Mouse (Mus musculus) lung, embryonic 16.5 days (tissue): ENCODE data around the gene Tanc2. TPM values are rescaled to one million over a fixed set of nuclear protein-coding genes. Genes with fewer than 3 reads are reported as not detected.
A peak's percentile ranks its signal among the peaks of the same experiment; 100 is the strongest.

Experiments
- ATAC-seq: fragments of 200-750 bp; cut with Nextera tagmentation; 2 replicates; pipeline ENCODE4 v1.8.0; 2017; ENCODE audit warnings: low read depth, mild to moderate bottlenecking, moderate library complexity
- H3K27ac ChIP-seq: fragments of 300-500 bp; sonication (generic); 2 replicates; pipeline ENCODE4 v1.5.1; 2014; ENCODE audit warnings: mild to moderate bottlenecking, control low read depth, low read length
- H3K27me3 ChIP-seq: fragments of 300-500 bp; sonication (generic); 2 replicates; pipeline ENCODE4 v1.6.1; 2014; ENCODE audit warnings: low read depth, low read length, mixed read lengths; ENCODE audit not compliant: control insufficient read depth, insufficient read depth
- H3K36me3 ChIP-seq: fragments of 300-500 bp; sonication (generic); 2 replicates; pipeline ENCODE4 v1.6.1; 2014; ENCODE audit warnings: low read length; ENCODE audit not compliant: control insufficient read depth, insufficient read depth
- H3K4me1 ChIP-seq: fragments of 300-500 bp; sonication (generic); replicated peaks from 2 replicates; pipeline ENCODE4 v1.6.1; 2014; ENCODE audit warnings: low read length, mixed read lengths; ENCODE audit not compliant: control insufficient read depth, insufficient read depth
- H3K4me2 ChIP-seq: fragments of 300-500 bp; sonication (generic); 2 replicates; pipeline ENCODE4 v1.6.1; 2014; ENCODE audit warnings: low read depth, low read length, control low read depth
- H3K4me3 ChIP-seq: fragments of 300-500 bp; sonication (generic); 2 replicates; pipeline ENCODE4 v1.5.1; 2014; ENCODE audit warnings: mild to moderate bottlenecking, low read length, control low read depth
- H3K9ac ChIP-seq: fragments of 300-500 bp; sonication (generic); 2 replicates; pipeline ENCODE4 v1.6.1; 2014; ENCODE audit warnings: low read length, control low read depth
- H3K9me3 ChIP-seq: fragments of 300-500 bp; sonication (generic); 2 replicates; pipeline ENCODE4 v1.6.1; 2016; ENCODE audit warnings: low read length; ENCODE audit not compliant: control insufficient read depth
- WGBS: fragments of 180-500 bp; shearing (Covaris S2); extraction: QIAGEN DNeasy Blood & Tissue Kit; methylation state at CpG from one replicate; pipeline ENCODE4 v1.1.7; 2014; 5-methylcytosine and 5-hydroxymethylcytosine counted together
- polyA plus RNA-seq: library from polyadenylated mRNA; unstranded; fragments of >200 nt; fragmentation: Nextera tagmentation; extraction: Ambion mirVana; gene quantifications from 2 replicates; pipeline ENCODE4 v1.2.1, GENCODE M21; 2015

The Tanc2 gene
- polyA plus RNA-seq, 1 experiment from 2014 or later, result 14.8 TPM

DNA sequence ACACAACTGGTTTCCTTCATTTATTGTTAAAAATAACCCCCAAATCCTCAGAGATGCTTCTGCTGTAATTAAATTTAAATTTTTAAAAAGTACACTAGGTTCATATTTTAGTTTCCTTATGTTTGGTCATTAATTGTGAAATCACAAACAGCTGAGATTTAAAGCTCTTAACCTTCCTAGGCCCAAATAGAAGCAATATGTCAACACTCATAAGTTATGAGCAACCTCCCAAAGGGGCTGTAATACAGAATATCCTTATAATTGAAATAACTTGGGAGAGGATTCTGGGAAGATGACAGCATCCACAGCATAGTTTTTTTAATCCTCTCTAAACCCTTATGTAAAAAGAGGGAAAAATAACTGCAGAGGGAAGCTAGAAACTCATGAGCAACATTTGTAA lies 31.7 kb upstream of the Tanc2 start:
- Histone ChIP-seq H3K4me1 (no peaks in the 10 kb centered on the region; the same call in 1 of the 2 replicates), H3K27me3 (no peaks in the 10 kb centered on the region), H3K27ac (no peak overlapping the region), H3K36me3 (no peaks in the 10 kb centered on the region), H3K9ac (no peak overlapping the region), H3K9me3 (no peaks in the 10 kb centered on the region), H3K4me2 (no peak overlapping the region), H3K4me3 (no peak overlapping the region)
- no peak for ATAC-seq

DNA sequence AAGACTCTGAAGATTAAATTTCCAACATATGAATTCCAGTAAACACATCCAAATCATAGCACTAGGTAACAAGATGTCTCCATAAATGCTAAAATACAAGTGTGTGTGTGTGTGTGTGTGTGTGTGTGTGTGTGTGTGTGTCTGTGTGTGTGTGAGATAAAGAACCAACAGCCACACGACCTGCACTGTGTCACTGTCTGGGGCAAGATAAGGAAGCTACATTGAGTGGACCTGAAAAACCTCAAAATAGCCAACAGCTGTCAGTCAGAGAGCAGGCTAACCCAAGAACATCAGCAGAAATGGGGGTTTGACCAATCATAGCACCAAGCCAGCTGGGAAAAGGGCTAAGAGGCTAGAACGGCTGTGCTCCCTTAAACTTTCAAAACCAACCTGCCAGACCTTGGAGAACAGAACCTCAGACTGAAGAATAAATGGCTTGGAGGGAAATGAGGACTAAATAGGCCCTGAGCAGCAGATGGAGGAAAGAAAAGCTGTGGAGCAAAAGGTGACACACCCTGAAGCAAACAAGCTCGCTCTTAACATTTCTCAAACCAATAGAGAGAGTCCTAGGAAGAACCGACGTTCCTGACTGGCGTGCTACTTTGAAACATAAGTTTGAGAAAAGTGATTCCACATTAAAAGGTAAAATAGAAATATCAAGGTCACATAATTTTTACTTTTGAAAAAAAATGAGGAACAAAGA lies 30.8 kb upstream of the Tanc2 start:
- no peak for ATAC-seq
- 64% methylated on average over 6 of the region's 6 CpGs for WGBS

DNA sequence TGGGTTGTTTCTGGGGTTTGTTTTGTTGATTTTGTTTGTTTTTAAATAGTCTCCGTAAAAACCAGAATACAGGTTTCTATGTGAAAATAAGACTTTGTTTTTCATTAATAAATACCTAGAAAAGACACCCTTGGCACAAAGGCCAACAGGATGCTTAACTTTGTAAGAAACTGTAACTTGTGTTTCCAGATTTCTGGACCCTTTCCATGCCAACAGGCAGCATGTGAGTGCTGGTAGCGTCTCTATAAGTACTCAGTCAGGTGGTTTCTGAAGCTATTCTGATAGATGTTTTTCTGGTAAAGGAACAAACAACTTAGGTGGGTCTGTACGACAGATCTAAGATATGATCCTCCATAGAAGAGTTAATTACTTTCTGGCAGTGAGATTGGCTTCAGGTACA lies 26.2 kb upstream of the Tanc2 start:
- no peak overlapping the region for H3K27ac ChIP-seq
- 75% methylated on average over 3 of the region's 3 CpGs for WGBS
- no peak for ATAC-seq

More for the DNA sequence above, 30.8 kb upstream of the Tanc2 start:
- Histone ChIP-seq H3K27me3 (no peaks in the 10 kb centered on the region), H3K9me3 (no peaks in the 10 kb centered on the region), H3K4me1 (no peaks in the 10 kb centered on the region; the same call in 1 of the 2 replicates), H3K36me3 (no peaks in the 10 kb centered on the region), H3K4me2 (no peak overlapping the region), H3K9ac (no peak overlapping the region), H3K4me3 (no peak overlapping the region), H3K27ac (no peak overlapping the region)

DNA sequence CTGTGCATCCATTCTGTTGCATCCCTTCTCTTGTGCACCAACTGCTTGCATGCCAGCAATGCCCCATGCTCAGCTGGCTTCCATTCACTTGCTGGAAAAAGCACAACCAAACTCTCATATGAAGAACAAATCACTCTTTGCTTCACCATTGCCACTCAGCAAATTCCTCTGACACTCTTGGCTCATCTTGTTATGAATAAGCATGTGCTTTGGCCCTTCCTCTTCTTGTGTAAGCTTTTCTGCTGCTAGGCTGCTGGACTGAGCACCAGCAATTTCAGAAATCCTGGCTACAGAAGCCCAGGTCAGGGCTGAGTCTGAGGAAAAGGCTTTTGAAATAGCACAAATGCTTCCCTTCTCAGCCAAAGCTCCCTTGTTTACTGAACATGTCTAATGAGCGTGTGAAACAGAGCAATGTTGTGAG lies 22.6 kb upstream of the Tanc2 start:
- Histone ChIP-seq H3K4me1 (peaks cover 4% of the 10 kb centered on the region; the same call in 1 of the 2 replicates), H3K9me3 (no peaks in the 10 kb centered on the region), H3K9ac (no peak overlapping the region), H3K4me3 (no peak overlapping the region), H3K36me3 (no peaks in the 10 kb centered on the region), H3K27ac (no peak overlapping the region), H3K27me3 (no peaks in the 10 kb centered on the region), H3K4me2 (no peak overlapping the region)
- WGBS, result 43% methylated on average over 1 of the region's 1 CpGs
- peak; percentile 82 for ATAC-seq

More for the DNA sequence above, 26.2 kb upstream of the Tanc2 start:
- Histone ChIP-seq H3K9me3 (no peaks in the 10 kb centered on the region), H3K36me3 (no peaks in the 10 kb centered on the region), H3K4me3 (no peak overlapping the region), H3K4me1 (peaks cover 4% of the 10 kb centered on the region; the same call in 1 of the 2 replicates), H3K27me3 (no peaks in the 10 kb centered on the region), H3K9ac (no peak overlapping the region), H3K4me2 (no peak overlapping the region)

DNA sequence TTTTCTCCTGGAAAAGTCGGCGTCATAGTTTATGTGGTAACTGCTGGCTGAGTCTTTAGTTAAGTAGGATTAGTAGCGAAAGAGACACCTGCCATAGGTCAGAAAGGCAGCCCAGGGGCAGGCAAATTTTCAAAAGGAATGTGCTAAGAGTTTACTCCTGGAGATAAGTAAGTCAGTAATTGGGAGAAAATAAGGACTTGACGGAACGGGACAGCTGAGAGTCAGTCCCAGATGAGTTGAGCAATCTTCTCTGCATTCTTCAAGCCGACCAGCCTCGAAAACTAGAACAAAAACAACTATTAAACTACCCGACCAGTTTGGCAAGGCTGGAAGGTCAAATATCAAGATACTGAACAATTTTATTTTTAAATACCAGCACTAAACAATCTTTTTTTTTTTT lies 17.8 kb upstream of the Tanc2 start:
- Histone ChIP-seq H3K9ac (no peak overlapping the region), H3K4me3 (no peak overlapping the region), H3K4me1 (peaks cover 3% of the 10 kb centered on the region; the same call in 1 of the 2 replicates), H3K36me3 (no peaks in the 10 kb centered on the region), H3K27me3 (no peaks in the 10 kb centered on the region), H3K27ac (no peak overlapping the region), H3K9me3 (no peaks in the 10 kb centered on the region), H3K4me2 (no peak overlapping the region)
- WGBS, result 32% methylated on average over 8 of the region's 8 CpGs
- ATAC-seq, result no peak

DNA sequence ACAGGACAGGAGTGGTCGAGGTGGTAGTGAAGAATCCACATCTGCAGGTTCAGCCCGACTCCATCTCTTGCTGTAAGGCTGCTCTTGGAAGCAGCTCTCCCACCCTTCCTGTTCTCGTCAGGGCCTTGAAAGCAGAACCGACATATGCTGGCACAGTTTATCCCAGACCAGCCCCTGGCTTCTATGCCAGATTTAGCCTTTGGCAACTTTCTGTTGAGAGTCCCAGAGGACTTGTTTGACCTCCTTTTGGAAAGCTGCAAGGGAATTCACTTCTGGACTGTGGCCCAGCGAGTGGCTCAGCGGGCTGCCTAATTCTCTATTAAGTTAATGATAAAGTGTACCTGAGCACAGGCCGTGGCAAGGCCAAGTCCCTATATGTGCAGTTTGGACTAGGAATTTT lies 15.5 kb upstream of the Tanc2 start:
- H3K27ac ChIP-seq, result no peak overlapping the region
- H3K9ac ChIP-seq, result no peak overlapping the region
- no peak overlapping the region for H3K4me2 ChIP-seq
- H3K9me3 ChIP-seq, result no peaks in the 10 kb centered on the region
- 46% methylated on average over 7 of the region's 7 CpGs for WGBS
- H3K36me3 ChIP-seq, result no peaks in the 10 kb centered on the region
- ATAC-seq, result no peak
- H3K27me3 ChIP-seq, result no peaks in the 10 kb centered on the region
- no peaks in the 10 kb centered on the region for H3K4me1 ChIP-seq
- H3K4me3 ChIP-seq, result no peak overlapping the region

DNA sequence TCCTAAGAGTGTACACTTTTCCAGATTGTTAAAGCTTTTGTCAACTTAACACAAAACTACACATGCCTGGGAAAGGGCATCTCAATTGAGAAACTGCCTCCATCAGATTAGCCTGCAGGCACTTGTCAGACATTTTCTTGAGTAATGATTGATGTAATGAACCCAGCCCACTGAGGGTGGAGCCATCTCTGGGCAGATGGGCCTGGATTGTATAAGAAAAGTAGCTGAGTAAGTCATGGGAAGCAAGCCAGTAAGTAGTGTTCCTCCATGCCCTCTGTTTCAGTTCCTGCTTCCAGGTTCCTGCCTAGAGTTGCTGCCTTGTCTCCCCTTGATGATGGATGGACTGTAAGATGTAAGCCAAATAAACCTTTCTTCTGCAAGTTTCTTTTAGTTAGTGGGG lies 12.6 kb upstream of the Tanc2 start:
- no peak for ATAC-seq
- H3K9ac ChIP-seq, result no peak overlapping the region

DNA sequence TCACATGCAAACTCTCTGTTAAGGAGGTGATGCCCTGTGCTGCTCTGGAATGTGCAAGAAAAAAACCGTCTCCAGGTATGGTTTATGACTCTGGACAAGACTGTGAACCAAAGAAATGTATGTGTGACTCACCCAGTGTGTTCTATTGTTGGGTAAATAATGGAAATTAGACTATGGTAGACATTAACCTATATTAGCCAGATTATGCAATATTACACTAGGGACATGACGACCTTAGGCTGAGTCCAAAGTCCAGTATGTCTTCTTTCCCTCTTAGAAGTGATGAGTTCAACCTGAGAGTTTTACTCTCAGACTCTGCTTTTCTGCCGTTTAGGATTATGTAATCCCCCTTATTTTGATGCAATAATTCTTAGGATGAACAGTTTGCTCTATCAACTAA lies 7.8 kb upstream of the Tanc2 start:
- no peak for ATAC-seq

More for the DNA sequence above, 12.6 kb upstream of the Tanc2 start:
- Histone ChIP-seq H3K4me1 (no peaks in the 10 kb centered on the region), H3K27ac (no peak overlapping the region), H3K27me3 (no peaks in the 10 kb centered on the region), H3K36me3 (no peaks in the 10 kb centered on the region), H3K9me3 (0 out of 2 replicates have a peak, but pooled peaks cover 3% of the 10 kb centered on the region), H3K4me3 (no peak overlapping the region), H3K4me2 (no peak overlapping the region)

DNA sequence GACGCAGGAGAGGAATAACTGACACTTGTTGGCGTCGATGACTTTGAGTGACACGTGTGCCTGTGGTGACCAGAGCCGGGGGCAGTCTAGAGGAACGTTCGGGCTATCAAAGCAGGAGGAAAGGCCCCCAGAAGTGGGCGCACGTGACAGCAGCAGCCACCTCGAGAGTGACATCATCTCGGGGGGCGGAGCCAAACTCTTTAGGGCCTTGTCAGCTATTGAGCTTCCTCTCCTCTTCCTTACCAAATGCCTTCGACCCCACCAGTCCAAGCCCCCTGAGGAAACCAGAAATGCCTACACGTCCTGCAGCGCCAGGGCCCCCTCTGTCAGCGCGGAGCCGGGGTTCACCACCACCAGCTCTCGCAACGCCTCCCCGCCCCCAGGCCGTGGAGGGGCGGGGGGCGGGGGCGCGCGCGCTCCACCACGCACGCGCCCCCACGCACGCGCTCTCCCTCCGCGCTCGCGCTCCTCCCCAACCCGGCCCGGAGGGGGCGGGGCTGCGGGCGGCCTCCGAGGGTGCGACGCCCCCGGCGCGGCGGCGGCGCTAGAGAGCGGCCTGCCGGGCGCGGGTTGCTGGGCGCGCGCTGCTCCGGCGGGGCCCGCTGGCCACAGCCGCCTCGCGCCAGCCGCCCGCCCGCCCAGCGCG lies 432 bp upstream of the Tanc2 start:
- Histone ChIP-seq H3K4me2 (peak overlapping the region; percentile 69), H3K36me3 (no peaks in the 10 kb centered on the region), H3K9ac (peak overlapping the region; percentile 97), H3K4me1 (peaks cover 5% of the 10 kb centered on the region; the same call in 1 of the 2 replicates), H3K4me3 (peak overlapping the region; percentile 97), H3K27ac (peak overlapping the region; percentile 93), H3K27me3 (no peaks in the 10 kb centered on the region), H3K9me3 (no peaks in the 10 kb centered on the region)
- ATAC-seq, result peak; percentile 95
- 1% methylated on average over 29 of the region's 70 CpGs for WGBS

More for the DNA sequence above, 7.8 kb upstream of the Tanc2 start:
- no peaks in the 10 kb centered on the region for H3K4me1 ChIP-seq
- H3K4me2 ChIP-seq, result no peak overlapping the region
- 85% methylated on average over 3 of the region's 3 CpGs for WGBS
- H3K27me3 ChIP-seq, result no peaks in the 10 kb centered on the region
- H3K9ac ChIP-seq, result no peak overlapping the region
- no peak overlapping the region for H3K4me3 ChIP-seq
- no peak overlapping the region for H3K27ac ChIP-seq
- 0 out of 2 replicates have a peak, but pooled peaks cover 3% of the 10 kb centered on the region for H3K9me3 ChIP-seq
- no peaks in the 10 kb centered on the region for H3K36me3 ChIP-seq
